Comparison of ENCODE assay signal across 9 mouse cellular contexts in the genomic region with DNA sequence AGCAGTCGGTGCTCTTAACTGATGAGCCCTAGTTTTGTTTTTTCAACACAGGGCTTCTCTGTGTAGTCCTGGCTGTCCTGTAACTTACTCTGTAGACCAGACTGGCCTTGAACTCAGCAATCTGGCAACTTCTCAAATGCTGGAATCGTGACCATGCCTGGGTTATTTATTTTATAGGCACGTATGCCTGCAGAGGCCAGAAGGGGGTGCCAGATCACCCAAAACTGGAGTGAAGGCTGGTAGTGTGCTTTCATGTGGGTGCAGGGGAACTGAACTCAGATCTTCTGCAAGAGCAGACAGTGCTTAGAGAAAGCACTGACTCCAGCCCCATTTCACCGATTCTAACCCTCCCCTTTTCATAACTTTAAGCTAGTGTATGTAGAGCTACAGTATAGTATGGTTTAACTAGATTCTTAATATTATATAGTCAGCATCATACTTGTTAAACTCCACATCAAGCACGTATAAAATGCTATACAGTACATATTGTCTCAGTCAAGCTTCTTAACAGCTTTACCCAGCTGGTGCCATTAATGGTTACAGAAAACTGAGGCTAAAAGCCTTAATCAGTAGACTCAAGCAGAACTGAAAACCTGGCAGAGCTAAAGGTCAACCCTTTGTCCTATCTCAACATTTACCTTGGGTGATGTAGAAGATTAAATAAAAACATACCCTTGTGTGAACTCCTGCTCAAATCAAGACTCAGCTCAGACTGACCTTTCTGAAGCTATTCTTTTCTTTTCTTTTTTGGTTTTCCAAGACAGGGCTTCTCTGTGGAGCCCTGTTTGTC. TPM values are rescaled to one million over a fixed set of nuclear protein-coding genes. Genes with fewer than 3 reads are reported as not detected.
DNase-seq lines count a peak whose midpoint lies in the region; ATAC-seq lines count a peak whose summit lies in the region.
"Had no signal": no experiment of that assay in that cellular context is flagged by ENCODE, and none has a peak within 500 bp of the region (broad histone marks: within the 10 kb centered on the region; RNA-seq: fewer than 3 reads in every experiment).

No protein-coding gene starts in this region.

- no peak overlapping the region for H3K27ac ChIP-seq in neural tube, embryonic 11.5 days (ENCODE audit: low read depth, low read length)
- no peak overlapping the region for H3K27ac ChIP-seq in neural tube, embryonic 15.5 days (replicated peaks)

- no peaks in the 10 kb centered on the region for H3K36me3 ChIP-seq in neural tube, embryonic 11.5 days (ENCODE audit: control insufficient read depth, insufficient read depth, low read length)
- peaks cover under 1% of the 10 kb centered on the region; the same call in 1 of the 2 replicates for H3K36me3 ChIP-seq in neural tube, embryonic 15.5 days

- no peak for ATAC-seq in neural tube, embryonic 11.5 days (ENCODE audit: insufficient read depth, low FRiP score, low TSS enrichment)
- ATAC-seq in neural tube, embryonic 15.5 days (ENCODE audit: low FRiP score) = no peak

- 73% methylated on average over 5 of the region's 5 CpGs for WGBS in neural tube, embryonic 11.5 days
- WGBS in neural tube, embryonic 15.5 days = 64% methylated on average over 5 of the region's 5 CpGs

- DNase-seq in neural tube, embryonic 11.5 days (ENCODE audit: low spot score) = peak; percentile 28
- DNase-seq in neural tube, embryonic 10.5 days (ENCODE audit: extremely low spot score, low spot score) = no peak
- peak; percentile 78 for DNase-seq in T-cell, adult 2 months (ENCODE audit: low spot score)
- DNase-seq in cerebellum, postnatal 14 days = peak; percentile 53 to 63
- peak; percentile 62 for DNase-seq in kidney, adult 9 months
- DNase-seq in lung, postnatal 10 days = peak; percentile 58
- DNase-seq in spleen, postnatal 14 days (ENCODE audit: low spot score in 2 of 2) = peak; percentile 56 to 63

- H3K9me3 ChIP-seq in neural tube, embryonic 11.5 days (ENCODE audit: control insufficient read depth, low read length) = no peaks in the 10 kb centered on the region
- H3K9me3 ChIP-seq in neural tube, embryonic 15.5 days (replicated peaks) = no peaks in the 10 kb centered on the region
- H3K9me3 ChIP-seq: megakaryocyte, embryonic 14.5 days had no signal

- H3K27me3 ChIP-seq in neural tube, embryonic 11.5 days (ENCODE audit: control insufficient read depth, insufficient read depth, low read length) = no peaks in the 10 kb centered on the region
- no peaks in the 10 kb centered on the region for H3K27me3 ChIP-seq in neural tube, embryonic 15.5 days (replicated peaks)
- H3K27me3 ChIP-seq: megakaryocyte, embryonic 14.5 days had no signal

- H3K4me3 ChIP-seq in neural tube, embryonic 11.5 days (ENCODE audit: low read depth, low read length) = no peak overlapping the region
- H3K4me3 ChIP-seq in neural tube, embryonic 15.5 days (replicated peaks) = no peak overlapping the region

- no peak overlapping the region for H3K4me2 ChIP-seq in neural tube, embryonic 11.5 days (ENCODE audit: low read depth)
- no peak overlapping the region for H3K4me2 ChIP-seq in neural tube, embryonic 15.5 days

- no peaks in the 10 kb centered on the region for H3K4me1 ChIP-seq in neural tube, embryonic 11.5 days (ENCODE audit: control insufficient read depth, insufficient read depth, low read length)
- peaks cover 13% of the 10 kb centered on the region for H3K4me1 ChIP-seq in neural tube, embryonic 15.5 days

- H3K9ac ChIP-seq in neural tube, embryonic 11.5 days (ENCODE audit: low read length) = no peak overlapping the region
- H3K9ac ChIP-seq in neural tube, embryonic 15.5 days (replicated peaks) = no peak overlapping the region

RNA-seq across cellular contexts. Expression of a gene that starts 1.5 kb away (rescaled TPM):
- 81.9 and 93.0 TPM in 2 replicates for polyA plus RNA-seq in neural tube, embryonic 11.5 days (2014; fragmentation: Nextera tagmentation; extraction: Ambion mirVana)
- polyA plus RNA-seq in neural tube, embryonic 15.5 days (2015; fragmentation: Nextera tagmentation; extraction: Ambion mirVana) = 76.2 and 79.1 TPM in 2 replicates

RNA-seq across cellular contexts. Expression of a gene that starts 21.5 kb away (rescaled TPM):
- polyA plus RNA-seq in neural tube, embryonic 11.5 days (2014; fragmentation: Nextera tagmentation; extraction: Ambion mirVana) = 116 and 119 TPM in 2 replicates
- 46.6 and 75.5 TPM in 2 replicates for polyA plus RNA-seq in neural tube, embryonic 15.5 days (2015; fragmentation: Nextera tagmentation; extraction: Ambion mirVana)

RNA-seq across cellular contexts. Expression of a gene that starts 43.1 kb away (rescaled TPM):
- polyA plus RNA-seq in neural tube, embryonic 11.5 days (2014; fragmentation: Nextera tagmentation; extraction: Ambion mirVana) = 36.0 and 36.4 TPM in 2 replicates
- polyA plus RNA-seq in neural tube, embryonic 15.5 days (2015; fragmentation: Nextera tagmentation; extraction: Ambion mirVana) = 38.7 and 53.3 TPM in 2 replicates
